Mouse (Mus musculus) WW6 (cell line): ENCODE results near the gene Obscn.
A peak's percentile ranks its signal among the peaks of the same experiment; 100 is the strongest.
"Not testable (repeated sequence)": the region's sequence is repeated elsewhere in the genome, so short reads cannot be mapped to it uniquely, and the experiment has no call there.

ENCODE experiments used
- DNase-seq: peaks from one replicate; pipeline ENCODE4 v3.0.0-alpha.2; 2013; ENCODE audit warnings: low read depth, low spot score

Gene Obscn

GRCm38 (mm10) chr11:58961364-58962177 is 174.6 kb downstream of the Obscn start:
- no peak for DNase-seq

GRCm38 (mm10) chr11:58959921-58960465 is 176.2 kb downstream of the Obscn start:
- no peak for DNase-seq

GRCm38 (mm10) chr11:58959186-58959825 is 176.9 kb downstream of the Obscn start:
- no peak for DNase-seq

GRCm38 (mm10) chr11:58958536-58958935 is 177.7 kb downstream of the Obscn start:
- no peak for DNase-seq

DNA sequence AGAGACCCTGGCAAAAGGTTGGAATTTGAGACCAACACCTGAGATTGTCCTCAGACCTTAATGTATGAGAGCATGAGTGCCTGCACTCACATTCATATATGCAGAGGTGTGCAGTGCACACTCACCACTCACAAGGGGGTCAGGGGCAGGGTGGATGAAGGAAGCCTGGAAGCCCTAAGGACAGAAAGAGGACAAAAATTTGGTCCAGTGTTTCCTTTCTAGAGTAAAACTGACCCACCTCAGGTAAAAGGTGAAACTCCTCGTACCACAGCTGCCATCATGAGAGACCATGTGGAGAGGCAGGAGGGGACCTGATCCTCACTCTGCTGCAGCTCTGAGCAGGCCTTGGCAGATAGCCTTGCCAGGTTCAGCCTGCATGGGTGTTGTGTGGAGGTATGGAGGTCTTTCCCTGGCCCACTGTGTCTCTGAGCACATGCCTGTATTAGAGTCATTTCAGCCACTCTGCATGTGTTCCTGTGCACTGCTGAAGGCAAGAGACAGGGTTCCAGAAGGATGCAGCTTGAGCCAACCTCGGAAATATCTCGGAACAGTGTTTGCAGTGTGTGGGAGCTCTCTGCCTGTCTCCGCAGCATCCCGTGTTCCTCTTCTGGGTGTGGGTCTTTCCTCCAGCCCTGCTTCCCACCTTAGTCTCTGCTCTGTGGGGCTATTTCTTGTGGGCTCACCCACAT is 178.8 kb downstream of the Obscn start:
- no peak for DNase-seq

GRCm38 (mm10) chr11:58955868-58956257 is 180.3 kb downstream of the Obscn start:
- DNase-seq = no peak

GRCm38 (mm10) chr11:58955143-58955867 is 180.9 kb downstream of the Obscn start:
- no peak for DNase-seq

DNA sequence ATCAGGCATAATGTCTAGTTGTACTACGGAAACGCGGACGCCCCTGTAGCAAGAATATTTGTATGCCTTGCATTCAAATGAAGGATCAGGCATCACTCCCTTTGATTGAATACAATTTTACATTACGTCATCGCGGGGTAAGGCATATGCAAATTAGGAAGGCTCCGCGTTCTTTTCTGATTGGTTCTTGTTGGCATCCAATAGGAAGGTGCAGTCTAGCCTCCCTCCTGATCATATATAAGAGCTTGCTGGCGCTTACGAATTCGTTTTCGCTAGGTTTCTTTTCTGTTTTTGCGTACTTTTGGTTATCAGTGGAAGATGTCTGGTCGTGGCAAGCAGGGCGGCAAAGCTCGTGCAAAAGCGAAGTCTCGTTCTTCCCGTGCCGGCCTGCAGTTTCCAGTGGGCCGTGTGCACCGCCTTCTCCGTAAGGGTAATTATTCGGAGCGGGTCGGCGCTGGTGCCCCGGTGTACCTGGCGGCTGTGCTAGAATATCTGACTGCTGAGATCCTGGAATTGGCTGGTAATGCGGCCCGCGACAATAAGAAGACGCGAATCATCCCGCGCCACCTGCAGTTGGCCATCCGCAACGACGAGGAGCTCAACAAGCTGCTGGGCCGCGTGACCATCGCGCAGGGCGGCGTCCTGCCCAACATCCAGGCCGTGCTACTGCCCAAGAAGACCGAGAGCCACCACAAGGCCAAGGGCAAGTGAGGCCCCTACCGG is 181.6 kb downstream of the Obscn start, which contains the start of the genes Hist3h2a and Trim17:
TSS of gene Hist3h2a (plus strand) at position 266 of the 723 bp plus-strand sequence.
TSS of gene Trim17 (plus strand) at position 266 of the 723 bp plus-strand sequence.
- peak; percentile 84 for DNase-seq

GRCm38 (mm10) chr11:58954170-58954419 is 182.1 kb downstream of the Obscn start:
- DNase-seq = not testable (repeated sequence)

DNA sequence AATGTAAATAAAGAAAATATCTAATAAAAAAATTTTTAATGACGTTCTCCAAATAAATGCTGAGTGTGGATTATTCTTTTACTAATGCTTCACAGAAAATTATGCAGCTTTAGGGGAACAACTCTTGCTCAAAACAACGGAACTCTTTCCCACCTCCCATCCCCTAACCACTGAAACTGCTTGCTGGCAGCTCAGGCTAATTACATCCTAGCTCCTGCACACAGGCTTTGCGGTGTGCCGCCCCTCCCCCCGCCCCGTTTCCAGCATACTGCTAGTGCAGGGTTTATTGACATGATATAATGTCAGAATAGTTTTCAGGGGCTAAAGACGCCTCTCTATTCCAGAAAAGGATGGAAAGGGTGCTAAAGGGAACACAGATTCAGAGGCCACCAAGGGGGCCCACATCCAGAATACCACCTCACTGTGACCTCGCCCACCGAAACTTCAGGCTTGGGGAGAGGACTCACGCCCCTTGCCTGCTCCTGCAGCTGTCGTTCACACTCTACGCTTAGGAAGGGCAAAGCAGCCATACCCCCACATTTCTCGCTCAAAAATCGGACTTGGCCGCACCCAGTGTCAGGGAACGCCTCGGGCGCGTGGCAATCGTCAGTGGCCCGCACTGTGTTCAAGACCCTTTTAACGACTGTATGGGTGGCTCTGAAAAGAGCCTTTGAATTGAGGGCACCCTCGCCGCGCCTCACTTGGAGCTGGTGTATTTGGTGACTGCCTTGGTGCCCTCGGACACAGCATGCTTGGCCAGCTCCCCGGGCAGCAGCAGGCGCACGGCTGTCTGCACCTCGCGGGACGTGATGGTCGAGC is 182.6 kb downstream of the Obscn start:
- DNase-seq = no peak

GRCm38 (mm10) chr11:58951210-58951609 is 185.0 kb downstream of the Obscn start:
- no peak for DNase-seq

DNA sequence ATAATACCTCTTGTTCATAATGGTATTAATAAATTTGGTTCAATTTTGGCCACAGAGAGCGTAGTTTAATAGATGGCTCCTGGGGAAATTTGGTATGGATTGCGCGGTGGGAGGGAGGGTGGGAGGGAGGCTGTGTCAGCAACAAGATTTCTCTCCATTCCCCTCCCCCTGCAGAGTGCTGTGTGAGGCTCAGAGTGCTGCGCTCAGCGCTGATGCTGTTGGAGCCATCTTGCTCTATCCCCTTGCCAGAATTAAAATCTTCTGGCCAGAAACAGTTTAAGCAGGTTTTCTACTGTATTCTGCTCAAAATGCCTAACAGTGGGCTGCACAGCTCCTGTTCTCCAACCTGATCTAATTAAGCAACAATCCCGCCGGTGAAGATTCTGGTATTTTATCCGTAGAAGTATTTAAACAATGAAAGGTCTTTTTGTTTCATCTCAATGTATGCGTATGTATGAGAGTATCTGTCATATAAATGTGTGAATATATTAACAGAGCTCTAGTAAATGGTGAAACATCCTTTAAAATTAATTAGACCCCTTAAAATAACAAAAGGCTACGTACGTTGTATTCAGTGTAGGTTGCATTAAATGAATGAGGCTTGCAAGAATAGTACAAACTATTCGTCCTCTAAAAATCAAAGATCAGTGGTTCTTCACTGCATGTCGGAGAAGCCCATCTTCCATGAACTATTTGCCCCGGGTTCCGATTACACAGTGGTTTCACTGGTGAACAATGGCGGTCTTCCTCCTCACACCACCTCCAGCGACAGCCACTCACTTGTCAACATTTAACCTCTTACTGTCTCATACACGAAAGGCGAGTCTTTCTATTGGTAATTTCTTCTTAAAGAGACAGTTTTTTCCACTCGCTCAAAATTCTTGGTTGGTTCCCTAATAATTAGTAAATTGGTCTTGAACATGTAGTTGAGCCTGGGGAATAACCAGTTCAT is 186.4 kb downstream of the Obscn start:
- no peak for DNase-seq

DNA sequence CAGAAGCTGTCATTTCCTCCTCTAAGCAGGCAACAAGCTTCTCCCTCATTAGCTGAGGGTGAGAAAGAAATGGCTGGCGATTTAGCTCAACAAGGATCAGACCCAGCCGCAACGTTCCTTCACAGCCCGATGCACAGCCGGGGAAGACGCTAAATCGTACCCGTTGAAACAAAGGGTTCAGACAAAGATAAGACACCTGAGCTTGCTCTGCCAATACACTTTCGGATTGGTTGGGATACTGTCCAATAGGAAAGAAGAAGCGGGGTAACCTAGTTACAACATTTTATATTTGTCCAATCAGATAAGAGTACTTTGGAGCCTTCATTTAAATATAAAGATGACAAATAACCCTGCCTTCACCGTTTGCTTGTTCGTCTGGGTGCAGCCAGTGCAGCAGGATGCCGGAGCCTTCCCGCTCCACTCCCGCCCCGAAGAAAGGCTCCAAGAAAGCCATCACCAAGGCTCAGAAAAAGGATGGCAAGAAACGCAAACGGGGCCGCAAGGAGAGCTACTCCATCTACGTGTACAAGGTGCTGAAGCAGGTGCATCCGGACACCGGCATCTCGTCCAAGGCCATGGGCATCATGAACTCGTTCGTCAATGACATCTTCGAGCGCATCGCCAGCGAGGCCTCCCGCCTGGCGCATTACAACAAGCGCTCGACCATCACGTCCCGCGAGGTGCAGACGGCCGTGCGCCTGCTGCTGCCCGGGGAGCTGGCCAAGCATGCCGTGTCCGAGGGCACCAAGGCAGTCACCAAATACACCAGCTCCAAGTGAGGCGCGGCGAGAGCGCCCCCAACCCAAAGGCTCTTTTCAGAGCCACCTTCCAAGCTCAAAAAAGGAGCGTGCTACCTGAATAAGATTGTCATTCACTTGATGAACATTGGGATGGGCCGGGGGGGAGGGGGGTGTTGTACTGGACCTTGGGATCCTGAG is 187.4 kb downstream of the Obscn start, which contains the start of gene Hist3h2ba:
TSS of gene Hist3h2ba (plus strand) at position 379 of the 938 bp plus-strand sequence.
- no peak for DNase-seq

DNA sequence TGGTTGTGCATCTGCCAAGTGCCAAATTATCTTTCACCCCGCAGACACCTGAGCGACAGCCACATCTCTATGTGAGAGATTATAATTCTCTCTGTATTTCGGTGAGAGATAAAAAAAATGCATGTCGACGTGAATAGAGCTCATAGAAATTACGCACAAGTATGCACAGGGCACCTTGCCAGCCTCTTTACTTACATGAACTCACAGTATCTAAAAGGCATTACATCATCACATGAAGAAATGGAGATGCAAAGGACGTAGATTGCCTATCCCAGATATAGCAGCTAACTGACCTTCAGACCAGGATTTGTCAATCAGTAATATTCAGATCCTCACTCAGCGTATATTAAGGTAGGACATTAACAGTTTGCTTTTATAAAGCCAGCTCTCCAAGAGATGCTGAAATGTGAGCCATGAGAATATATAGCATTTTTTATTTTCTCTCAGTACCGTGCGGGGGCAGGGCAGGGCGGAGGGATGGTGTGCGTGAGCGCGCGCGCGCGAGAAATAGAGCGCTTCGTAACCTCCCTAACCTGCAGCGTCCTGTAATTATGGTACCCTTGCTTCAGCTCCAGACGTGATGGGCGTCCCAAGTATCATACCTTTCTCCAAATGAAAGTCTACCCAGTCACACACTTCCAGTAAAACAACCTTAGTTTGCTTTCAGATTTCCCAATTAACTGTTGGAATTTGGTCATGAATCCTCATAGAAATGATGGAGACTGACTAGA is 188.2 kb downstream of the Obscn start:
- DNase-seq = no peak

DNA sequence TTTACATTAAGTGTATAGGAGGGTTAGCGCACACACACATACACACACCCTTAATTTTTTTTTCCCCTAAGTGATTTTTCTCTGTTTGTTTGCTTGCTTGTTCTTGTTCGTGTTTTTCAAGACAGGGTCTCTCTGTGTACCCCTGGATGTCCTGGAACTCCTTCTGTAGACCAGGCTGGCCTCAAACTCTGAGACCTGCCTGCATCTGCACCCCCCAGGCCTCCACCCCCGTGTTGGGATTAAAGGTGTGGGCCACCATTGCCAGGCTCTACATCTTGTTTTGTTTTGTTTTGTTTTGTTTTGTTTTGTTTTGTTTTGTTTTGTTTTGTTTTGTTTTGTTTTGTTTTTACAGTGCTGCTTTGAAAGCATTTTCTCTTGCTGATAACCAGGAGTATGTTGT is 188.9 kb downstream of the Obscn start:
- DNase-seq = no peak
